Mouse (Mus musculus): ENCODE results near the gene Traf3ip1. TPM values are rescaled to one million over a fixed set of nuclear protein-coding genes. Genes with fewer than 3 reads are reported as not detected.

Gene Traf3ip1
- polyA plus RNA-seq, 1 experiment, result 8.0 TPM

DNA sequence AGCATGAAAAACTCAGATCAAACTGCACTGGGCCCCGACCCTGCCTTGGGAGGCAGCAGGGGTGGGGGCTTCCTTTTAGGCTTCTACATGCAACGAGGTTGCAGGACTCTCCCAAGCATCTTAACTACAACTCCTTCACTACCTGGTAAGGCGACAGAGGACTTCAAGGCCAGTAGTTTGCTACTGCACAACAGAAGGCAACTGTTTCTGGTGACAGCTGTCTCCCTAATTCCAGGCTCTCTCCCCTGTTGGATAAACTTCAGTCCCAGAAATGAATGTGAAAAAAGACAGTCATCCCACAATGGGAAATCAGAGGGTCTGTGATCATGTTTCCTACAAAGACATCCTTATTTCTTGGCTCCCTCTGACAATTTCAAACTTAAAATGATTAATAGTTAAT, 9.0 kb upstream of the Traf3ip1 start:
- TF ChIP-seq POLR2A (IDR thresholded peaks at IDR 0.05; ENCODE audit: low read depth, low read length), result no peak
- no peak for TF ChIP-seq CTCF (IDR thresholded peaks at IDR 0.05; ENCODE audit: borderline replicate concordance, insufficient read depth, low read length)
- H3K4me1 ChIP-seq (ENCODE audit: control insufficient read depth, insufficient read depth, low read length), result peaks cover 5% of the 10 kb centered on the region; the same call in 1 of the 2 replicates
- no peak overlapping the region for H3K27ac ChIP-seq (ENCODE audit: insufficient read depth, low read length)
- H3K4me3 ChIP-seq (ENCODE audit: insufficient read depth, low read length), result no peak overlapping the region

DNA sequence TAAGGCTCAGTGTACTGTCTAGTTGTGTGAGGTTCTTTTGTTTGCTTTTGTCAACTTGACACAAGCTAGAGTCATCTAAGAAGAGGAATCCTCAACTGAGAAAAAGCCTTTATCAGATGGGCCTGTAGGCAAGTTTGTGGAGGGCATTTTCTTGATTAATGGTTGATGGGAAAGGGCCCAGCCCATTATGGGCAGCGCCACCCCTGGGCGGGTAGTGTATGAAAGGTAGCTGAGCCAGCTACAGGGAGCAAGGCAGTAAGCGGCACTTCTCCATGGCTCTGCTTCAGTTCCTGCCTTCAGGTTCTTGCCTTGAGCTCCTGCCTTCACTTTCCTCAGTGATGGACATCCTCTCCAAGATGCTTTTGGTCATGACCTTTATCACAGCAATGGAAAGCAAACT, 8.3 kb upstream of the Traf3ip1 start:
- TF ChIP-seq CTCF (IDR thresholded peaks at IDR 0.05; ENCODE audit: borderline replicate concordance, insufficient read depth, low read length) (no peak), POLR2A (IDR thresholded peaks at IDR 0.05; ENCODE audit: low read depth, low read length) (no peak)
- Histone ChIP-seq H3K27ac (ENCODE audit: insufficient read depth, low read length) (no peak overlapping the region), H3K4me1 (ENCODE audit: control insufficient read depth, insufficient read depth, low read length) (peaks cover 9% of the 10 kb centered on the region), H3K4me3 (ENCODE audit: insufficient read depth, low read length) (no peak overlapping the region)

DNA sequence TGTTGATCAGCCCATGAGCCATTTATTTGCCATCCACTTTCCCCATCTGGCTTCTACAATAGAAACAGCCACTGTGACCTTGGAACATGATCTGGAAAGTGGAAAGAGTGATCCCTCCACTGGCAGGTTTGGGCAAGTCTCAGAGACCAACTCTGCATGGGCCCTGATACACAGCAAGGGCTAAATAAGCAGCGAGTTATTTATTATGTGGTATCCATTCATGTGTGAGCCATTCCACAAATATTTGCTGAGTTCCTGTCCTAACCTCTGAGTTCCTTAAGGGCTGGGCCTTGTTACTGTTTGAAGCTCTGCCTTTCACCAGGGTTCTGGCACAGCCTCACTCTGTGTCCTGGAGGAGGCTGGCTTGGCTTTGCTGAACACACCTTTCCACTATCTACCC, 4.1 kb upstream of the Traf3ip1 start:
- H3K4me3 ChIP-seq (ENCODE audit: insufficient read depth, low read length), result no peak overlapping the region
- no peak for TF ChIP-seq CTCF (IDR thresholded peaks at IDR 0.05; ENCODE audit: borderline replicate concordance, insufficient read depth, low read length)
- TF ChIP-seq POLR2A (IDR thresholded peaks at IDR 0.05; ENCODE audit: low read depth, low read length), result no peak
- H3K4me1 ChIP-seq (ENCODE audit: control insufficient read depth, insufficient read depth, low read length), result peaks cover 12% of the 10 kb centered on the region
- peak overlapping the region; percentile 83 for H3K27ac ChIP-seq (ENCODE audit: insufficient read depth, low read length)

DNA sequence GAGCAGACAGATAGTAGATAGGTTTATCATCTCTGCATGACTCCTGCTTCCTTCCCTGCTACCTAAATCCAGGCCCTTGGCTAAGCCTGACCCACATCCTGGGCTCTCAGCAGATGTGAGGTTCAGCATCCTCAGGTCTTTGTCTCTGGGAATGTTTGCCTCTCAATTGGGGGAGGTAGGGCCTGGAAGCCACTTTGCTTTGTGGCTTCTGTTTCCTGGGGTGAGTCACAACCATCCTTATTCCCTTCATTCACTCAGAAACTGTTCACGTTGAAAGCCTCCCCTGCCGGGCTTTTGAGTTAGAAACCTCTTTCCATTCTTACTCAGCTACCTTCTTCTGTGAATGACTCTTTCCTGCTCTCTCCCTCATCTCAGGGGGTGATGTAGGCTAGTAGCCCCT, 1.7 kb upstream of the Traf3ip1 start:
- TF ChIP-seq POLR2A (IDR thresholded peaks at IDR 0.05; ENCODE audit: low read depth, low read length), result no peak
- TF ChIP-seq CTCF (IDR thresholded peaks at IDR 0.05; ENCODE audit: borderline replicate concordance, insufficient read depth, low read length), result no peak

DNA sequence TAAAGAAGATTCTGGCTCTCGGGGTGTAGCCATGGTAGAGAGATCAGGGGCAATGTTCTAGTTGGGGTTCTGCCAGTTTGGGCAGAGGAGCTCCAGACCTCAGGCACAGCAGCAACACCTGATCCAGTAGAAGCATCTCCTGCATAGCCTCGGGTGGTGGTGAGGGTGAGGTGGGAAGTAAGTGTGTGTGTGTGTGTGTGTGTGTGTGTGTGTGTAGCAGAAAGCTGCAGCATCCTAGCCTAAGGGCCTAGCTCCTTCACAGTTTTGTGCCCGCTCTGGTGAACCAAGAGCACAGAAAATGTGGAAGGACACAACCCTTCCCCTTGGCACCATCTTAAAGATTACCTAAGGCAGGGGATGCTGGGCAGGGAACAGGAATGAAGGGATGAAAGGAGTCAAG, 509 bp upstream of the Traf3ip1 start:
- Histone ChIP-seq H3K4me3 (ENCODE audit: insufficient read depth, low read length) (no peak overlapping the region), H3K27ac (ENCODE audit: insufficient read depth, low read length) (no peak overlapping the region), H3K4me1 (ENCODE audit: control insufficient read depth, insufficient read depth, low read length) (peaks cover 12% of the 10 kb centered on the region)
- TF ChIP-seq POLR2A (IDR thresholded peaks at IDR 0.05; ENCODE audit: low read depth, low read length) (no peak), CTCF (IDR thresholded peaks at IDR 0.05; ENCODE audit: borderline replicate concordance, insufficient read depth, low read length) (no peak)

More for the DNA sequence above, 1.7 kb upstream of the Traf3ip1 start:
- no peak overlapping the region; the same call in 1 of the 2 replicates for H3K27ac ChIP-seq (ENCODE audit: insufficient read depth, low read length)
- no peak overlapping the region for H3K4me3 ChIP-seq (ENCODE audit: insufficient read depth, low read length)
- H3K4me1 ChIP-seq (ENCODE audit: control insufficient read depth, insufficient read depth, low read length), result peaks cover 12% of the 10 kb centered on the region

DNA sequence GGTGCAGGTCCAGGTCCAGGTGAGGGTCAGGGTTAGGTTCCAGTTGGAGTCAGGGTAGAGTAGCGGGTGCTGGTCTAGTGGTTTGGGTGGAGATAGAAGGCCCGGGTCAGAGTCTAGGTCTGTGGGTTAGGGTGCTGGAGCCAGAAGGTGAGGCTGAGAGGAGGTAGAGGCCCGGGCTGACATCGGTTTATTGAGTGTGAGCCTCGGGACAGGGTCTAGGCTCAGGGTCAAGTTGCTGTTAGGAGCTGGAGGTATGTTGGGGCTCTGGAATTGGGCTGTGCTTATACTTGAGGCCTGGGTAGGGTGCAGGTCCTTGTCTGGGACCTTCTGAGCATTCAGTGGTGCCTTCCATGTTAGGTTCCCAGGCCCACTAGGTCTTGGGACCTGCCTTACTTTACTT, 874 bp downstream of the Traf3ip1 start:
- Histone ChIP-seq H3K27ac (ENCODE audit: insufficient read depth, low read length) (no peak overlapping the region), H3K4me3 (ENCODE audit: insufficient read depth, low read length) (peak overlapping the region; percentile 89), H3K4me1 (ENCODE audit: control insufficient read depth, insufficient read depth, low read length) (peaks cover 6% of the 10 kb centered on the region)
- TF ChIP-seq POLR2A (IDR thresholded peaks at IDR 0.05; ENCODE audit: low read depth, low read length), result no peak
- no peak for TF ChIP-seq CTCF (IDR thresholded peaks at IDR 0.05; ENCODE audit: borderline replicate concordance, insufficient read depth, low read length)

DNA sequence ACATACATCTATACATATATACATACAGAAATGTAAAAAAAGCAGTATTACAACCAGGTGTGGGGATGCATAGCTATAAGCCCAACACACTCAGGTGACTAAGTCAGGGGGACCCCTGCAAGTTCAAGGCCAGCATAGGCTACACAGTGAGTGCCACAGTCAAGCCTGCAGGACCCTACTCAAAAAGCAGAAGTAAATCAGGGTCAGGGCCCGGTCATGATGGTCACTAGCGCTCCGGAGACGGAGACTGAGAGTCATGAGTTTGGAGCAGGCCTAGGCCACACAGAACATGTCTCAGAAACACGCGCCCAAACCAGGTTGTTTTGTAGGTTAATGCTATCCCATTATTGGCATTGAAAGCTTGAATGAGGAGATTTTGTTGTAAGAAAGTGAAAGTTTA, 4.1 kb downstream of the Traf3ip1 start:
- TF ChIP-seq POLR2A (IDR thresholded peaks at IDR 0.05; ENCODE audit: low read depth, low read length) (no peak), CTCF (IDR thresholded peaks at IDR 0.05; ENCODE audit: borderline replicate concordance, insufficient read depth, low read length) (no peak)
- Histone ChIP-seq H3K4me1 (ENCODE audit: control insufficient read depth, insufficient read depth, low read length) (no peaks in the 10 kb centered on the region), H3K27ac (ENCODE audit: insufficient read depth, low read length) (no peak overlapping the region), H3K4me3 (ENCODE audit: insufficient read depth, low read length) (no peak overlapping the region)

DNA sequence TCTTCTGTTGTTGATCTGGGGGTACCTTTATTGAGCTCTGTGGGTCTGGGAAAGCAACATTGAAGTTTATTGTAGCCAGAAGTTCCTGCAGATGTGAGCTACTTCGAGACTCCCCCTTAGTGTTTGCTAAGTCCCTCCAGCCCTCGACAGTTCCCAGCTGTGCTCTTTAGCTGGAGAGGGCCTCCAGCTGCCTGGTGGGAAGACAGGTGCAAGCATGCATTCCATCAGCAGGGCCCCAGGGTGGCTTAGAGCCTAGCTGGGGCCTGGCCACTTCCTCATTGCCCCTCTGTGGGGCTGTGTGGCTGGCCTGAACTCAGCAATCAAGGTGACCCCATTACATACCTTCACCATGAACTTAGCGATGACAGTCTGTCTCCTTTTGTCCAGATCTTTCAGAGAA, 10.2 kb downstream of the Traf3ip1 start:
- TF ChIP-seq POLR2A (IDR thresholded peaks at IDR 0.05; ENCODE audit: low read depth, low read length), result no peak
- no peak for TF ChIP-seq CTCF (IDR thresholded peaks at IDR 0.05; ENCODE audit: borderline replicate concordance, insufficient read depth, low read length)
- no peak overlapping the region for H3K4me3 ChIP-seq (ENCODE audit: insufficient read depth, low read length)
- no peaks in the 10 kb centered on the region for H3K4me1 ChIP-seq (ENCODE audit: control insufficient read depth, insufficient read depth, low read length)
- H3K27ac ChIP-seq (ENCODE audit: insufficient read depth, low read length), result no peak overlapping the region

DNA sequence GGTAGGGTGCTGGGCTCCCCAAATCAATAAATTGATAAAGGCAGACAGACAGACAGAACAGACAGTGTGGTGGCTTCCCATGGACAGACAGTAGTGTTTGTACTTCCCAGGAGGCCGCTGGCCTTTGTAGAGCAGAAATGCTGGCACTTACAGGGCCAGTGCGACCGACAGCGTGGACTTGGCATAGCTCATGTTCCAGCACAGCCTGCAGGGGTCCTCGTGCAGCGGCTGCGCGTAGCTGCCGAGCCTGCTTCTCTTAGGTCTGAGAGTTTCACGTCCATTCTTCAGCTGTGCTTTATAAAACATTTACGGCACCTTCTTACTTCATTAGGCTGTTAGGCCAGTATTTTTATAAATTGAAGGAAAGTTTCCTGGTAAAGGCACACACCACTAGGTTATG, 20.5 kb downstream of the Traf3ip1 start:
- no peaks in the 10 kb centered on the region for H3K4me1 ChIP-seq (ENCODE audit: control insufficient read depth, insufficient read depth, low read length)
- H3K27ac ChIP-seq (ENCODE audit: insufficient read depth, low read length), result no peak overlapping the region
- TF ChIP-seq CTCF (IDR thresholded peaks at IDR 0.05; ENCODE audit: borderline replicate concordance, insufficient read depth, low read length), result peak; percentile 25; the same call in 1 of the 2 replicates
- TF ChIP-seq POLR2A (IDR thresholded peaks at IDR 0.05; ENCODE audit: low read depth, low read length), result no peak
- H3K4me3 ChIP-seq (ENCODE audit: insufficient read depth, low read length), result no peak overlapping the region

DNA sequence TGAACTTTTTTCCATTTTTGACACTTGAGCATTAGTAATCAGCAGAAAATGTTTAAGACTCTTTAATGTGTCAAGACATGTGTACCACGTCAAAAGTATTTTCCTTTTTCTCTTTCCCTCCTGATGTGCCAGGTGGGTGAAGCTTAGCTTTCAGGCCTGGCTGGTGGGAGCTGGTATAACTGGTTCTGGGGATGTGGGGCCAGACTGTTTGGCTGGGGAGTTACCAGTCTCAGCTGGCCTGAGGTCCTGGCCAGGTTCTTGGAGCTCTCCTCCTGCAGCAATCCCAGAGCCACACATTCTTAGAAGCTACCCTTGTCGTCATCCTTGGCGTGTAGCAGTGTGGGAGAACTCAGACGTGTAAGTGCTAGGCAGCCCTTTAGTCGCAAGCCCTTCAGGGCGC, 21.2 kb downstream of the Traf3ip1 start:
- Histone ChIP-seq H3K27ac (ENCODE audit: insufficient read depth, low read length) (no peak overlapping the region), H3K4me3 (ENCODE audit: insufficient read depth, low read length) (no peak overlapping the region), H3K4me1 (ENCODE audit: control insufficient read depth, insufficient read depth, low read length) (no peaks in the 10 kb centered on the region)
- no peak for TF ChIP-seq POLR2A (IDR thresholded peaks at IDR 0.05; ENCODE audit: low read depth, low read length)
- no peak for TF ChIP-seq CTCF (IDR thresholded peaks at IDR 0.05; ENCODE audit: borderline replicate concordance, insufficient read depth, low read length)

DNA sequence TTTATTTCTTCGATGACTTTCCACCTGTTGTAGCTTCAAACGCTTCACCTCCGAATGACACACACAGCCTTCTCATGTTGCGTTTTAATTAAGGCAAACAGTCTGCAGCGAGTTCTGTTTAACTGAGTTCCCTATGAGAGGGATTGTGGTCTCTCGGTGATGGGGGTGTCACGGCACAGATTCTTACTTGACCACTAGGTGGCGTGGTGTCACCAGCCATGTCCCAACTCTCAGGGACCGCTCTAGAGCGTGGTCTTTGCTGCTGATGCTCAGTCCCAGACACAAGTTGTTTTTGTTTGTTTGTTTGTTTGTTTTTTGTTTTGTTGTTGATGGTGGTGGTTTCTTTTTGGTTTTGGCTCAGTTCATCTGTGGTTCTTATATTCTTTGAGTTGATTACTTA, 29.3 kb downstream of the Traf3ip1 start:
- no peak overlapping the region for H3K4me3 ChIP-seq (ENCODE audit: insufficient read depth, low read length)
- H3K4me1 ChIP-seq (ENCODE audit: control insufficient read depth, insufficient read depth, low read length), result no peaks in the 10 kb centered on the region
- no peak for TF ChIP-seq POLR2A (IDR thresholded peaks at IDR 0.05; ENCODE audit: low read depth, low read length)
- peak; percentile 93 for TF ChIP-seq CTCF (IDR thresholded peaks at IDR 0.05; ENCODE audit: borderline replicate concordance, insufficient read depth, low read length)
- H3K27ac ChIP-seq (ENCODE audit: insufficient read depth, low read length), result no peak overlapping the region
